ENCODE assay signal across 8 mouse cellular contexts in genomic region chr7:138845544-138846391, GRCm38 (mm10). TPM values are rescaled to one million over a fixed set of nuclear protein-coding genes. Genes with fewer than 3 reads are reported as not detected.
DNase-seq lines count a peak whose midpoint lies in the region; ATAC-seq lines count a peak whose summit lies in the region.

Ppp2r2d (plus strand) TSS chr7:138846079.
Mapk1ip1 (minus strand) TSS chr7:138846273.

- DNase-seq in adipocyte (ENCODE audit: low spot score), result peak; percentile 92
- peak; percentile 97 for DNase-seq in embryo, embryonic 10 days (ENCODE audit: low spot score)
- peak; percentile 99 for DNase-seq in gastrocnemius, postnatal 10 days
- peak; percentile 98 for DNase-seq in induced T-regulatory cell, adult 2 months (ENCODE audit: low read depth)
- DNase-seq in left cerebral cortex, adult 9 months (ENCODE audit: low spot score in 2 of 2), result peak; percentile 87 to 94
- peak; percentile 98 for DNase-seq in right cerebral cortex, postnatal 14 days
- DNase-seq in urinary bladder, postnatal 36 days (ENCODE audit: low spot score in 2 of 2), result peak; percentile 93 to 96

- ATAC-seq in megakaryocyte progenitor cell, adult 5-6 weeks (replicated peaks; ENCODE audit: poor library complexity), result peak; percentile 82

RNA-seq across cellular contexts. Expression of gene Ppp2r2d, which starts in this region (rescaled TPM):
- total RNA-seq in gastrocnemius, postnatal 10 days (2021), result 10 to 100 TPM; 32.5 TPM
- 32.5 and 37.0 TPM in 2 replicates for total RNA-seq in megakaryocyte progenitor cell, adult 5-6 weeks (2015)
- 33.2 and 33.8 TPM in 2 replicates for total RNA-seq in megakaryocyte progenitor cell, adult 5-6 weeks (2017)

RNA-seq across cellular contexts. Expression of gene Mapk1ip1, which starts in this region (rescaled TPM):
- 10 to 100 TPM; 13.5 to 14.7 TPM for total RNA-seq in gastrocnemius, postnatal 10 days (2021)
- 12.4 and 16.8 TPM in 2 replicates for total RNA-seq in megakaryocyte progenitor cell, adult 5-6 weeks (2015)
- 10.6 and 13.0 TPM in 2 replicates for total RNA-seq in megakaryocyte progenitor cell, adult 5-6 weeks (2017)

Comparison
In these comparisons a context has a peak if more than half of its experiments do, and no peak if none do; other contexts are left out.
1. Peak in every context shown above with its lines: DNase-seq and ATAC-seq.